Mouse (Mus musculus) neural tube, embryonic 15.5 days (tissue): ENCODE results near the gene Nrp2. TPM values are rescaled to one million over a fixed set of nuclear protein-coding genes. Genes with fewer than 3 reads are reported as not detected.

Source experiments
- ATAC-seq: fragments of 200-750 bp; cut with Nextera tagmentation; 2 replicates; pipeline ENCODE4 v1.8.0; 2017; ENCODE audit warnings: mild to moderate bottlenecking, moderate TSS enrichment, moderate library complexity; ENCODE audit not compliant: low FRiP score
- H3K27ac ChIP-seq: fragments of 300-500 bp; sonication (generic); replicated peaks from 2 replicates; pipeline ENCODE4 v1.5.1; 2015; ENCODE audit warnings: mild to moderate bottlenecking, inconsistent platforms
- H3K27me3 ChIP-seq: fragments of 300-500 bp; sonication (generic); replicated peaks from 2 replicates; pipeline ENCODE4 v1.6.1; 2015; ENCODE audit warnings: inconsistent platforms
- H3K36me3 ChIP-seq: fragments of 300-500 bp; sonication (generic); 2 replicates; pipeline ENCODE4 v1.6.1; 2015; ENCODE audit warnings: inconsistent platforms
- H3K4me1 ChIP-seq: fragments of 300-500 bp; sonication (generic); 2 replicates; pipeline ENCODE4 v1.6.1; 2015; ENCODE audit warnings: inconsistent platforms
- H3K4me2 ChIP-seq: fragments of 300-500 bp; sonication (generic); 2 replicates; pipeline ENCODE4 v1.6.1; 2015; ENCODE audit warnings: inconsistent platforms, mild to moderate bottlenecking, moderate library complexity
- H3K4me3 ChIP-seq: fragments of 300-500 bp; sonication (generic); replicated peaks from 2 replicates; pipeline ENCODE4 v1.5.1; 2015; ENCODE audit warnings: mild to moderate bottlenecking, inconsistent platforms
- H3K9ac ChIP-seq: fragments of 300-500 bp; sonication (generic); replicated peaks from 2 replicates; pipeline ENCODE4 v1.6.1; 2015; ENCODE audit warnings: mild to moderate bottlenecking, inconsistent platforms
- H3K9me3 ChIP-seq: fragments of 300-500 bp; sonication (generic); replicated peaks from 2 replicates; pipeline ENCODE4 v1.6.1; 2016; ENCODE audit warnings: inconsistent platforms
- WGBS: fragments of 180-500 bp; shearing (Covaris S2); methylation state at CpG from one replicate; pipeline ENCODE4 v1.1.7; 2015; ENCODE audit warnings: mixed read lengths; 5-methylcytosine and 5-hydroxymethylcytosine counted together
- polyA plus RNA-seq: library from polyadenylated mRNA; unstranded; fragments of >200 nt; fragmentation: Nextera tagmentation; extraction: Ambion mirVana; gene quantifications from 2 replicates; pipeline ENCODE4 v1.2.1, GENCODE M21; 2015

The Nrp2 gene
- polyA plus RNA-seq, 1 experiment from 2014 or later, result 35.6 TPM

GRCm38 (mm10) chr1:62813938-62814337 lies 110.9 kb downstream of the Nrp2 start:
- no peak for ATAC-seq
- 75% methylated on average over 1 of the region's 1 CpGs for WGBS
- Histone ChIP-seq H3K36me3 (no peaks in the 10 kb centered on the region), H3K9me3 (no peaks in the 10 kb centered on the region), H3K4me1 (no peaks in the 10 kb centered on the region; the same call in 1 of the 2 replicates), H3K4me3 (no peak overlapping the region), H3K27me3 (no peaks in the 10 kb centered on the region), H3K27ac (no peak overlapping the region), H3K9ac (no peak overlapping the region), H3K4me2 (no peak overlapping the region)

- Histone ChIP-seq H3K9ac (no peak overlapping the region), H3K9me3 (no peaks in the 10 kb centered on the region), H3K27me3 (no peaks in the 10 kb centered on the region), H3K4me1 (no peaks in the 10 kb centered on the region), H3K4me3 (no peak overlapping the region), H3K4me2 (no peak overlapping the region), H3K27ac (no peak overlapping the region), H3K36me3 (no peaks in the 10 kb centered on the region)
- no peak for ATAC-seq
- WGBS, result 78% methylated on average over 7 of the region's 7 CpGs
These were observed 114.5 kb downstream of the Nrp2 start for GRCm38 (mm10) chr1:62817566-62817965.

GRCm38 (mm10) chr1:62820170-62820569 lies 117.1 kb downstream of the Nrp2 start:
- Histone ChIP-seq H3K9me3 (no peaks in the 10 kb centered on the region), H3K9ac (no peak overlapping the region), H3K4me3 (no peak overlapping the region), H3K4me1 (no peaks in the 10 kb centered on the region), H3K36me3 (no peaks in the 10 kb centered on the region), H3K27me3 (no peaks in the 10 kb centered on the region), H3K27ac (no peak overlapping the region), H3K4me2 (no peak overlapping the region)
- ATAC-seq, result no peak
- 83% methylated on average over 3 of the region's 3 CpGs for WGBS

GRCm38 (mm10) chr1:62821509-62822398 lies 118.7 kb downstream of the Nrp2 start:
- H3K36me3 ChIP-seq, result no peaks in the 10 kb centered on the region
- no peaks in the 10 kb centered on the region for H3K9me3 ChIP-seq
- WGBS, result 43% methylated on average over 10 of the region's 10 CpGs

GRCm38 (mm10) chr1:62823549-62824195 lies 120.6 kb downstream of the Nrp2 start:
- Histone ChIP-seq H3K27me3 (no peaks in the 10 kb centered on the region), H3K9me3 (no peaks in the 10 kb centered on the region), H3K9ac (no peak overlapping the region), H3K27ac (no peak overlapping the region), H3K4me1 (peaks cover 6% of the 10 kb centered on the region; the same call in 1 of the 2 replicates), H3K4me3 (no peak overlapping the region), H3K36me3 (no peaks in the 10 kb centered on the region), H3K4me2 (no peak overlapping the region)
- no peak for ATAC-seq
- WGBS, result 81% methylated on average over 6 of the region's 6 CpGs

More at GRCm38 (mm10) chr1:62821509-62822398, 118.7 kb downstream of the Nrp2 start:
- Histone ChIP-seq H3K27ac (no peak overlapping the region), H3K9ac (no peak overlapping the region), H3K4me2 (no peak overlapping the region), H3K4me3 (no peak overlapping the region), H3K27me3 (no peaks in the 10 kb centered on the region), H3K4me1 (no peaks in the 10 kb centered on the region)
- no peak for ATAC-seq

- 80% methylated on average over 17 of the region's 17 CpGs for WGBS
- Histone ChIP-seq H3K9me3 (no peaks in the 10 kb centered on the region), H3K4me2 (no peak overlapping the region), H3K27ac (no peak overlapping the region), H3K4me3 (no peak overlapping the region), H3K9ac (no peak overlapping the region), H3K4me1 (peaks cover 6% of the 10 kb centered on the region; the same call in 1 of the 2 replicates), H3K36me3 (no peaks in the 10 kb centered on the region), H3K27me3 (no peaks in the 10 kb centered on the region)
- ATAC-seq, result no peak
These were observed 123.0 kb downstream of the Nrp2 start for GRCm38 (mm10) chr1:62825822-62826765.

GRCm38 (mm10) chr1:62827316-62827715 lies 124.2 kb downstream of the Nrp2 start:
- no peaks in the 10 kb centered on the region for H3K9me3 ChIP-seq
- H3K36me3 ChIP-seq, result no peaks in the 10 kb centered on the region
- H3K27ac ChIP-seq, result 0 out of 2 replicates have a peak overlapping the region, but pooled peaks have one; percentile 28
- H3K4me2 ChIP-seq, result no peak overlapping the region
- no peak overlapping the region for H3K4me3 ChIP-seq
- 55% methylated on average over 10 of the region's 10 CpGs for WGBS
- ATAC-seq, result no peak
- no peaks in the 10 kb centered on the region for H3K27me3 ChIP-seq
- H3K9ac ChIP-seq, result no peak overlapping the region
- peaks cover 6% of the 10 kb centered on the region; the same call in 1 of the 2 replicates for H3K4me1 ChIP-seq

- no peak overlapping the region for H3K9ac ChIP-seq
- H3K4me3 ChIP-seq, result no peak overlapping the region
- no peaks in the 10 kb centered on the region for H3K9me3 ChIP-seq
- no peaks in the 10 kb centered on the region for H3K36me3 ChIP-seq
- no peak for ATAC-seq
- H3K4me1 ChIP-seq, result peaks cover 6% of the 10 kb centered on the region; the same call in 1 of the 2 replicates
- H3K27ac ChIP-seq, result no peak overlapping the region
- H3K27me3 ChIP-seq, result no peaks in the 10 kb centered on the region
- no peak overlapping the region for H3K4me2 ChIP-seq
- 45% methylated on average over 4 of the region's 4 CpGs for WGBS
These were observed 125.1 kb downstream of the Nrp2 start for GRCm38 (mm10) chr1:62828156-62828555.

GRCm38 (mm10) chr1:62829690-62830417 lies 126.8 kb downstream of the Nrp2 start:
- Histone ChIP-seq H3K4me2 (no peak overlapping the region), H3K4me3 (no peak overlapping the region), H3K9me3 (no peaks in the 10 kb centered on the region), H3K27ac (no peak overlapping the region), H3K9ac (no peak overlapping the region), H3K27me3 (no peaks in the 10 kb centered on the region), H3K36me3 (no peaks in the 10 kb centered on the region), H3K4me1 (peaks cover 6% of the 10 kb centered on the region; the same call in 1 of the 2 replicates)
- 74% methylated on average over 4 of the region's 4 CpGs for WGBS
- no peak for ATAC-seq

GRCm38 (mm10) chr1:62830418-62830769 lies 127.3 kb downstream of the Nrp2 start:
- Histone ChIP-seq H3K36me3 (no peaks in the 10 kb centered on the region), H3K9ac (no peak overlapping the region), H3K27ac (no peak overlapping the region), H3K4me3 (no peak overlapping the region), H3K4me1 (peaks cover 6% of the 10 kb centered on the region; the same call in 1 of the 2 replicates), H3K27me3 (no peaks in the 10 kb centered on the region), H3K4me2 (no peak overlapping the region), H3K9me3 (no peaks in the 10 kb centered on the region)
- ATAC-seq, result no peak
- WGBS, result 52% methylated on average over 7 of the region's 7 CpGs
